Mouse (Mus musculus) CD8-positive naive resting alpha-beta T cell, adult 57 days (primary cell): ENCODE measurements around the gene Adh7. TPM values are rescaled to one million over a fixed set of nuclear protein-coding genes. Genes with fewer than 3 reads are reported as not detected.

Experiments used
- total RNA-seq: library from RNA; stranded (reverse); gene quantifications from one replicate; pipeline ENCODE4 v1.2.4, GENCODE M21; 2023

The Adh7 gene
- total RNA-seq: not detected

DNA sequence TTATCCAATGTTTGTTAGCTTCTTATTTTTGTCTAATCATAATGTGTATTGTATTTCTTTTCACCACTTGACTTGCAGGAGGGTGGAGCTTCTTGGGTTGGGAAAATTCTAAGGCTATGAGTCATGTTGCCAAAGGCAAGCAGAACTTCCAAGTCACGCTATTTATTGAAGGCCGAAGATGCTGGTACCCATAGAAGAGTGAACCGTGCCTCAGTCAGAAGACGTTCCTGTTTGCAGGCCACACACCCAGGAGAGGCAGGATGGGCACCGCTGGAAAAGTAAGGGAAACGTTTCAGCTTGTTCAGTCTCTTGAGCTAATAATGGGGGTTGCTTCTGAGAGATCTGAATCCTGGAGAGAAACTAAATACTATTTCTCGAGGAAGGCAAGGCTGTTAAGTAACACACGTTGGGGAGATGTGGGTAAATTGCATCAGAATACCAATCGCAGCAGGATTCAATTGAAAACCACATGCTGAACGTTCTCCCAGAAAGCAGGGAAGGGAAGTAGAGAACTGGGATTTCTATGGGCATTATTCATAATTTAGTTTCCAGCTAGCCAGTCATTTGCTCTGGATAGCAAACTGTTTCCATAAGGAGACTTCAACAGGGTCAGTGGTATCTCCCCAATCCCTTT lies at the start of gene Adh7:
Gene Adh7 (plus strand): TSS at position 130 of the 634 bp plus-strand sequence.

GRCm38 (mm10) chr3:138193683-138194302 lies 23.8 kb upstream of the Adh7 start, which contains the start of gene 4930579F01Rik:
4930579F01Rik (minus strand) TSS chr3:138193825.

GRCm38 (mm10) chr3:138260721-138261669 lies 43.4 kb downstream of the Adh7 start, which contains the start of gene Adh1:
Adh1 (plus strand) TSS chr3:138260991.

Other genes with a start within 250 kb of the Adh7 start
- 43.2 TPM for gene Dapp1, start 236.2 kb upstream of the Adh7 start, total RNA-seq
- not detected for gene 1110002E22Rik, start 152.7 kb upstream of the Adh7 start, total RNA-seq
- not detected for gene Gm5105, start 150.4 kb upstream of the Adh7 start, total RNA-seq
- 7.3 TPM for gene Trmt10a, start 74.3 kb upstream of the Adh7 start, total RNA-seq
- gene Mttp, start 72.8 kb upstream of the Adh7 start, total RNA-seq: 3.0 TPM
- gene 4930579F01Rik, start 23.9 kb upstream of the Adh7 start, total RNA-seq: not detected
- gene Adh1, start 43.2 kb downstream of the Adh7 start, total RNA-seq: 1.9 TPM
- not detected for gene Adh6a, start 95.5 kb downstream of the Adh7 start, total RNA-seq
- gene Adh6b, start 124.0 kb downstream of the Adh7 start, total RNA-seq: not detected
- gene Adh4, start 197.7 kb downstream of the Adh7 start, total RNA-seq: not detected
- 73.6 TPM for gene Adh5, start 225.3 kb downstream of the Adh7 start, total RNA-seq